Mouse (Mus musculus): ENCODE results near the gene Hist1h2bb. TPM values are rescaled to one million over a fixed set of nuclear protein-coding genes. Genes with fewer than 3 reads are reported as not detected.
"Not testable (repeated sequence)": the region's sequence is repeated elsewhere in the genome, so short reads cannot be mapped to it uniquely, and the experiment has no call there.

The Hist1h2bb gene
- total RNA-seq, 2 experiments from 2014 or later: 18.8 to 20.7 TPM

DNA sequence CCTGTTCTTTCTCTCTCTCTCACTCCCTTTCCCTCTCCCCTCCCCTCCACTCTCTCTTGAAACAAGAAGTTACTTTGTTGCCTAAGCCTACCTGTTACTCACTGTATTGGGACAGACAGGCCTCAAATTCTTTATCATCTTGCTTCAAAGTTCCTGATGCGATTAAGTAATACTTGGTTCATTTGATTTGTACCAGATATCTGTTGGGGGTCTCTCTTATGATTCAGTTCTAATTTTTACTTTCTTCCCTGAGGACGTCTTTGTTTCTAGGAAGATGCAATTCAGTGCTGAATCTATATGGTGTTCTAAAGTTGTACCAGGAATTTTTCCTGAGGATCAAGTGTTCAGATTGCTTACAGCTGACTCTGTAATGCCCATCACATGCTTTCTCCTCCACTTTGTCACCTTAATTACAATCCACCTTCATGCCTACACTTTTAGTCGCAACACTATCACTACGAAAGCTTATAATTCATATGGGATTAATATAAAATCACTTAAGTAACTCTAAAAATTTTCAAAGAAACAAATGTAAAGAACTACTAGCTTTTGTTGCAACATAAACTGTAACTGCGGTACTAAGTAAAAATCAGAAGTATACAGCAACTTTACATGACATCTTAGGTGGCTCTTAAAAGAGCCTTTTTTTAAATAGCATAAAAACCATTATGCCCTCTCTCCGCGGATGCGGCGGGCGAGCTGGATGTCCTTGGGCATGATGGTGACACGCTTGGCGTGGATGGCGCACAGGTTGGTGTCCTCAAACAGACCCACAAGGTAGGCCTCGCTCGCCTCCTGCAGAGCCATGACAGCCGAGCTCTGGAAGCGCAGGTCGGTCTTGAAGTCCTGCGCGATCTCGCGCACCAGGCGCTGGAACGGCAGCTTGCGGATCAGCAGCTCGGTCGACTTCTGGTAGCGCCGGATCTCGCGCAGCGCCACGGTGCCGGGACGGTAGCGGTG, 1.8 kb upstream of the Hist1h2bb start:
- intact Hi-C loops (cut with DNase I): loop anchor here (10.0 kb wide), 2 partner anchors 320 to 1700 kb away; partner anchors contain the start of genes Abt1, Hist1h2ag, Hist1h2bj and Hist1h4i
- no peak for DNase-seq (ENCODE audit: low spot score in 2 of 2)

DNA sequence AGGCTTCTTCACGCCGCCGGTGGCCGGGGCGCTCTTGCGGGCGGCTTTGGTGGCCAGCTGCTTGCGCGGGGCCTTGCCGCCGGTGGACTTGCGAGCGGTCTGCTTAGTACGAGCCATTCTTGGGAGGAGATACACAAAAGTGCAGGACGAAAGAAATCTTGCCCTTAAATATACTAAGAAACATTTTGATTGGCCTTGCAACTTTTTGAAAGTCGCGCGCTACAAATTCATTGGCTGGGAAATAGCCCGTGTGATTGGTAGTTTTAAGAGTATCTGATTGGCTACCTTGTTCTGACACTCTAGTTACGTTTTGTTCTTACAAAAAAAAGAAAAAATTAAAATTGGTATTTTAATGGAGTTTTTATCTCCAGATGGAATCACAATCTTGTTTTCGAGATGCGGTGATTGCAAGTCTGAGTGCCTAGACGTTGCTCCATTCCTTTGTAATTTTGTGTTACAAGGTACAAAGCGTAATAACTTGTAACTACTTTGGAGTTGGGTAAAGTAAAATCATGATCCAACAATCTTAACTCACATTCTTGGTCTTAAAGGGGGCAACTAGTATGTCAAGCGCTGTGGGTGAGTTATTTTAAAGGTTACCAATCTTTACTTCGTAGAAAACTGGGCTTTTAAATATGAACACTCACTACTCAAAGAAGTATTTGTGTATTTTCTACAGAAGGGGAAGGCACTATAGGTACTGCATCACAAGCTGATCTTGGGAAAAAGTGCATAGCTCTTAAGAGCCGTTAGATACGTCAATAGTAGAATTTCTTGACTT, 963 bp upstream of the Hist1h2bb start, which contains the start of gene Hist1h3c:
Gene Hist1h3c (minus strand): TSS at position 222 of the 781 bp plus-strand sequence.
- intact Hi-C loops (cut with DNase I): loop anchor here (10.0 kb wide), 2 partner anchors 321 to 1701 kb away; partner anchors contain the start of genes Abt1, Hist1h2ag, Hist1h2bj and Hist1h4i
- DNase-seq (ENCODE audit: low spot score in 2 of 2): peak; percentile 92 to 93

DNA sequence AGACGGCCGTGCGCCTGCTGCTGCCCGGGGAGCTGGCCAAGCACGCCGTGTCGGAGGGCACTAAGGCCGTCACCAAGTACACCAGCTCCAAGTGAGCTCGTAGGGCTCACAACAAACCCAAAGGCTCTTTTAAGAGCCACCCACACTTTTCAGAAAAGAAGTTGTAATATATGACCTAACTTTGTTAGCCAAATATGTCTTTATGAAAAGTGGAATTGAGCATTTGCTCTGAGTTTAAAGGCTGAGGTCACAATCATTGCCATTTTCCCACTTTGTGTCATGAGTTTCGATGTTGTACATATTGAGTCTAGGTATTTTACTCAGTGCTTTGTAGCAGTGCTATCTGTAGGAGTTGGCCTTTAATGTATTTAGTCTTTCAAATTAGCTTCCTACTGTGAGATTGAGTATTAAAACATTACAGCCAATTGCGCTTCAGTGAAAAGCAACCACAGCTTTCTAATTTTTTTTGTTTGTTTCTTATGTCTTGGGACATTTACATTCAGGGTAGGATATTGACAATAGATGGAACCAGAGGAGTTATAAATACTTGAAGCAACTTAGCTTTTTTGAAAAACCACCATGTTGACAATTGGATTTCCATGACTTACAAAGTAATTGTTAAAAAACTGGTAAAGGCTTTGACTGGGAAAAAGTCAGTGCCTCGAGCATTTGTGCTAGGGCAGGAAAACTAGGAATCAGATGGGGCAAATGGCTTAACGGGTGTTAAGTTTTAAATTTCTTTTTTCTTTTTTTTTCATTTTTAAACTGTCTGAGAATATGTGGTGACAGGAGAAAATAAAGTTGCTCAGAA, 752 bp downstream of the Hist1h2bb start:
- intact Hi-C loops (cut with DNase I): loop anchor here (10.0 kb wide), 2 partner anchors 322 to 1702 kb away; partner anchors contain the start of genes Abt1, Hist1h2ag, Hist1h2bj and Hist1h4i
- DNase-seq (ENCODE audit: low spot score in 2 of 2): no peak

DNA sequence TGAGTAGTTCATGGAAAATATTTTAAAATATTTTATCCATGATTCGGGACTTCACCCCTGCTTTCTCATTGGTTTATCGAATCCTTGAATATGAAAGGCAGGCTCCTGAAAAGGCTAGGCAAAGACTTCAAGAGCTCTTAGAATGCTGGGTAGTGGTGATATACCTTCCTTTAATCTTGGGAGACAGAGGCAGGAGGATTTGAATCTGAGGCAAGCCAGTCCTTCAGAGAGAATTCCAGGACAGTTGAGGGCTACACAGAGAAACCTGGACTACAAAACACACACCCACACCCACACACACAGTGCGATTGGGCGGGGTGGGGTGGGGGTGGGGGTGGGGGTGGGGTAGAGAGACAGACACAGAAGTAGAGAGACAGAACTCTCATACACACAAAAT, 1.4 kb downstream of the Hist1h2bb start:
- no peak for DNase-seq (ENCODE audit: low spot score in 2 of 2)
- intact Hi-C loops (cut with DNase I): loop anchor here (10.0 kb wide), 2 partner anchors 323 to 1703 kb away; partner anchors contain the start of genes Abt1, Hist1h2ag, Hist1h2bj and Hist1h4i

DNA sequence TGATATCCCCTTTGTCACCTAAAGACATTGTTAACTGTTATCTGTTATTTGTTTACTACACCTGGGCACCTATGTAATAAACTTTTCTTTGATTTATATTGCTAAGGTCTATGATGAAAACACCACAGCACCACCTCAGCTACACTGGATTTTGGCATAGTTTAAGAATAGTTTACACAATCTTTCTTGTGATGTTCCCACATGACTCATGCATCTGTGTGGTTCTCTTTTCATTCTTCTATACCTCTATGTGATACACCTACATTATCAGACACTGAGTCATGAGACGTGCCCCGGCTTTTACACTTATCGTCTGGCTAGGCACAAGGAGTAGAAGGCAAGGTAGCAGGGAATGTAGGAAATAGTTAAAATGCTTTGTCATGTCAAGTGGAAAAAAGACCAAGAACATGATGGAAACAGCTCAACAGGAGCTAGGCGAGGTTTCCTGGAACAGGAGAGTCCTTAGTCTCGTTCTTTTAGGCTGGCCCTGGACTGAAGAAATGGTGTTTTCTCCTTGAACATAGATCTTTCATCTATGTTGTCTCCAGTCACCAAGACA, 3.1 kb downstream of the Hist1h2bb start:
- DNase-seq (ENCODE audit: low spot score in 2 of 2): no peak
- intact Hi-C loops (cut with DNase I): loop anchor here (10.0 kb wide), 2 partner anchors 325 to 1705 kb away; partner anchors contain the start of genes Abt1, Hist1h2ag, Hist1h2bj and Hist1h4i

DNA sequence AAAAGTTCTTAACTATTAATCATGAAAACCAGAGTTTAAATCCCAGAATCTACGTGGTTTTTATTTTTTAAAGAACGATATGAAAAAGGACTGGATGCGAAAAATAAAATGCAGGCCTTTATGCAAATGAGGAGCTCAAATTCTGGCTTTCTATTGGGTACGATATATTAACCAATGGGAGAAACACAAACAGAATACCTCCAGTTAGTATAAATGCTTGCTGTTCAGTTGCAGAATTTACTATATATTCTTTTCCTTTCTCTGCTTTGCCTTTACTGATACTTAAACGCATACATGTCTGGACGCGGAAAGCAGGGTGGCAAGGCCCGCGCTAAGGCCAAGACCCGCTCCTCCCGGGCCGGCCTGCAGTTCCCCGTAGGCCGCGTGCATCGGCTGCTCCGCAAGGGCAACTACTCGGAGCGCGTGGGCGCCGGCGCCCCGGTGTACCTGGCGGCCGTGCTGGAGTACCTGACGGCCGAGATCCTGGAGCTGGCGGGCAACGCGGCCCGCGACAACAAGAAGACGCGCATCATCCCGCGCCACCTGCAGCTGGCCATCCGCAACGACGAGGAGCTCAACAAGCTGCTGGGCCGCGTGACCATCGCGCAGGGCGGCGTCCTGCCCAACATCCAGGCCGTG, 4.4 kb downstream of the Hist1h2bb start, which contains the start of gene Hist1h2ab:
Gene Hist1h2ab (plus strand): TSS at position 288 of the 639 bp plus-strand sequence.
- peak in 1 of 2 experiments; percentile 71 for DNase-seq (ENCODE audit: low spot score in 2 of 2)
- intact Hi-C loops (cut with DNase I): not testable (repeated sequence)

DNA sequence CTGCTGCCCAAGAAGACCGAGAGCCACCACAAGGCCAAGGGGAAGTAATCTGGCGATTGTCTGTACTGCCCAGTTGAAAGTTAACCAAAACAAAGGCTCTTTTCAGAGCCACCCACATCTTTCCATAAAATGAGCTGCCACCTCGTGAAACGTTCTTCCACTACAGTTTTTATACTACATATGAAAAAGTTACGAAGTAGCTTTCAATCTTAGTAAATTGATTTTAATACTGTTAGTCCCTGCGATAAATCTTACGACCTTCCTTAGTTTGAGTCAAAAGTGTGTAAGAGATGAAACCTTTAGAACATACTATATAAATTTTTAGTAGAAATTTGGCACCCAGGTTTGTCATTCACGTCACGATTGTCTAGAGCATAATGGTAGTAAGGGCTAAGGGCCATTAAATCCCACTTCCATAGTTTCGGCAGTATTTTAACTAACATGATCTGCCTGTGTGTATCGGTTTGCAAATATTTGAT, 5.0 kb downstream of the Hist1h2bb start:
- DNase-seq (ENCODE audit: low spot score in 2 of 2): no peak
- intact Hi-C loops (cut with DNase I): no loop called here

DNA sequence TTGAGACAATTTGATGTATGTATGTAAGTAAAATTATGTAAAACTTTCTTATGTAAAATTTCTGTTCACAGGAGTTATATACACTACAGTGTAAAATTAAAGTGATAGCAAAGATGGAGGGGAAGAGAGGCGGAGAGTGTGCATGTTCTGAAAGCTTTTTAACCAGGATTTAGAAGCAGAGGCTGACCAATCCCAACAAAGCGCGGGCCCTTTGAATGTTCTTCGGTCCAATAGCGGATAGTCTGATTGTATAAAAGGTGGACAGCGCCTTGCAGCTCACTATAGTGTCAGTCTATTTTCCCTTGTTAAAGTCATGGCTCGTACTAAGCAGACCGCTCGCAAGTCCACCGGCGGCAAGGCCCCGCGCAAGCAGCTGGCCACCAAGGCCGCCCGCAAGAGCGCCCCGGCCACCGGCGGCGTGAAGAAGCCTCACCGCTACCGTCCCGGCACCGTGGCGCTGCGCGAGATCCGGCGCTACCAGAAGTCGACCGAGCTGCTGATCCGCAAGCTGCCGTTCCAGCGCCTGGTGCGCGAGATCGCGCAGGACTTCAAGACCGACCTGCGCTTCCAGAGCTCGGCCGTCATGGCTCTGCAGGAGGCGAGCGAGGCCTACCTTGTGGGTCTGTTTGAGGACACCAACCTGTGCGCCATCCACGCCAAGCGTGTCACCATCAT, 5.7 kb downstream of the Hist1h2bb start, which contains the start of gene Hist1h3b:
Gene Hist1h3b (plus strand): TSS at position 201 of the 675 bp plus-strand sequence.
- peak; percentile 95 to 98 for DNase-seq (ENCODE audit: low spot score in 2 of 2)
- intact Hi-C loops (cut with DNase I): not testable (repeated sequence)

DNA sequence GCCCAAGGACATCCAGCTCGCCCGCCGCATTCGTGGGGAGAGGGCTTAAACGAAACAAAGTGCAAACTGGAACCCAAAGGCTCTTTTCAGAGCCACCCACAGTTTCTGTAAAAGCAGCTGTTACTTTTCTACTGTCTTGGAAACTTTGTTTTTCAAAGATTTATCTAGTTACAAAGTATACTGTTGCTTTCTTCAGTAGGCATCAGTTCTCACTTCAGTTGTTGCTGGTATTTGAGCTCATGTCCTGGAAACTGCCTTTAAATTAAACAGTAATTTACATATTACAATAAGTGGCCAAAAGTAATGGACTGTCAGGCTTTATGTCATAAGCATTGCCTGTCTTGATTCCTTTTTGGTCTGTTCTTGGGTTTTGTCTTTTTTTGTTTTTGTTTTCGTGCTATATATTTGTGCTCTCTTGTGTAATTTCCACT, 6.2 kb downstream of the Hist1h2bb start:
- no peak for DNase-seq (ENCODE audit: low spot score in 2 of 2)
- intact Hi-C loops (cut with DNase I): no loop called here

DNA sequence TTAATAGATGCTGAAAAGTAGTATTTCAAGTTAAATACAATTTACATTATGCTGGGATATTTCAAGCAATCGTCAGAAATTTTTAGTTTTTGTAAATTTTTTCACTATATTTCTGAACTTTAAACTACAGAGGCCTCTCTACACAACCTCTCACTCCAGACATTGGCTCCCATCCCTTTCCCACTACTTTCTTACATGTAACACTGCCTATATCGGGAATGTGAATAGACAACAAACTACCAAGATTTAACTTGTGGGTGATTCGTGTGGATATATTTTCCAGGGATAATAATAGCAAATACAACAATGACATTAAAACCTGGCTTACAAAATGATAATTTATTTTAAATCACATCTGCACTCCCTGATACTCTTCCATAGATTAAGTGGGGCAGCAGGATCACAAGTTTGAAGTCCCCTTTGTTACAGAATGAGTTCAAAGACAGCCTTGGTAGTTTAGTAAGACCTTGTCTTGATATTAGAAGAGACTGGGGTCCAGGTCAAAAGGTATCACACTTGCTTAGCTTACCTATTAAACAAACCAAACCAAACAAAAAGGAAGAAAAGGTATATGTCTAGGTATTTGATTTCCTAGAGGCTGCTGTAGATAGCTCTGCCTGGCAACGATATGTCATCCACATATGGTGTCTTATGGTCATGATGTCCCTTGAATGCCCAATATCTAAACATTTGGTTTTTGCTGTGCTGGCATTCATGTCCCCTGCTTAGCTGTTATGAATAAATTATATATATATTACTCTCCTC, 7.0 kb downstream of the Hist1h2bb start:
- intact Hi-C loops (cut with DNase I): no loop called here
- no peak for DNase-seq (ENCODE audit: low spot score in 2 of 2)

DNA sequence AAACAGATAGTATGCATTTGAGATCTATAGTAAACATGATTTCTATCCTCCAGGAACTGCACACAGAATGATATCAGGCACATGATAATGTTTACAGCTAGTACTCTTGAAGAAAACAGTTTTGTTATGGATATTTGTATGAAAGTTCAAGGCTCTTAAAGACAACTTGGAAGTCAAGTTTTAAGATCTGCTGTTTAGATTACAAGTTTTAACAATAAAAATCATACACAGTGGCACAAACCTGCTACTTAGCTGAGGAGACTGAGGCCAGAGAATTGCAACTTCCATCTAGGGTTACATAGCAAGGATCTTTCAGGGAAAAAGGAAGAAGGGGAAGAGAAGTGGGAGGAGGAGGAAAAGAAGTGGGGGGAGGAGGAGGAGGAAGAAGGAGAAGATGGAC, 8.5 kb downstream of the Hist1h2bb start:
- intact Hi-C loops (cut with DNase I): no loop called here
- no peak for DNase-seq (ENCODE audit: low spot score in 2 of 2)

DNA sequence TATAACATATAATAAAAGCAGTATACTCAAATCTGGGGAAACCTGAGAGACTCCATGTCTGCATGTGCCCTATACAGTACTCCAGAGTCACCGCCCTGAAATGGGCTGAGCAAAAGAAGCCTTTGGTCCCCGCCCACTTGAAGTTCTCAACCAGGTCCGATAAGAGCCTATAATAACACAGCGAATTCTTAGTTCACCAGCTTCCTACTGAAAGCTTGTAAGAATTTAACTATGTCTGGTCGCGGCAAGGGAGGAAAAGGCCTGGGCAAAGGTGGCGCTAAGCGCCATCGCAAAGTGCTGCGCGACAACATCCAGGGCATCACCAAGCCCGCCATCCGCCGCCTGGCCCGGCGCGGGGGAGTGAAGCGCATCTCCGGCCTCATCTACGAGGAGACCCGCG, 10.3 kb downstream of the Hist1h2bb start, which contains the start of gene Hist1h4b:
Gene Hist1h4b (plus strand): TSS at position 224 of the 400 bp plus-strand sequence.
- intact Hi-C loops (cut with DNase I): no loop called here

DNA sequence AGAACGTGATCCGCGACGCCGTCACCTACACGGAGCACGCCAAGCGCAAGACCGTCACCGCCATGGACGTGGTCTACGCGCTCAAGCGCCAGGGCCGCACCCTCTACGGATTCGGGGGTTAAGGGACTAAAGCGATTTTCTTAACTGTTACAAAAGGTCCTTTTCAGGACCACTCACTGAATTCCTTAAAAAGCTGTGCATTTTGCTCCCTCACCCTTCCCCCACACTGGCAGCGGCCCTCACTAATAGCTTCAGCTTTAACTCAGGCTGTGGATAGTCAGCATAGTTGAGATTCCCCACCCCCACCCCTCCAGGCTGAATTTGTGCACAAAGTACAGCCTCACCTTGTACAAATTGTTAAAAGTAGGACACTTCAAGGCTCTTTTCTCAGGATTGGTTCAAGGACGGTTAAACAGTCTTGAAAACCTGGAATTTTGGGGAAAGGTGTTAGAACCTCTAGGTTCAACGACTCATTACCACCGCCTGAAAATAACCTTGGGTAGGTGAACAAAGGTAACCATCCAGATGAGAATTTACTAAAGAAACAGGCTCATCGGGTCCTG, 10.8 kb downstream of the Hist1h2bb start:
- no peak for DNase-seq (ENCODE audit: low spot score in 2 of 2)
- intact Hi-C loops (cut with DNase I): no loop called here

More for the DNA sequence above, 10.3 kb downstream of the Hist1h2bb start, which contains the start of gene Hist1h4b:
- DNase-seq (ENCODE audit: low spot score in 2 of 2): peak; percentile 90

DNA sequence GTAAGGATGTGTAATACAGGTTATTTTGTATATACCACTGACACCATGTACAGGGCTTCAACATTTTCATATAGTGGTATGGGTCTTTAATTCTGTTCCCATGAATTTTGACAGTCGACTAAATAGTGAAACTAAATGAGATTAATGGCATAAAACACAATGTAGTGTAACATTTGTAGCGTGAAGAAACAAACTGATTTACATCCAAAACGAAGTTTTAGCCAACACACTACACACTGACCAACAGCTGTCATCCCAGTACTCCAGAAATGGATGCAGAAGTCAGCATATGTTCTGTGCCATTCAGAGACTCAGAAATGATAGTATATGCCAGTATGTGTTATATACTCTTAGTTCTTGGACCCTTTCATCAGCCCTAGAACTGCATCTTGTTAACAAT, 11.4 kb downstream of the Hist1h2bb start:
- intact Hi-C loops (cut with DNase I): no loop called here
- DNase-seq (ENCODE audit: low spot score in 2 of 2): no peak

DNA sequence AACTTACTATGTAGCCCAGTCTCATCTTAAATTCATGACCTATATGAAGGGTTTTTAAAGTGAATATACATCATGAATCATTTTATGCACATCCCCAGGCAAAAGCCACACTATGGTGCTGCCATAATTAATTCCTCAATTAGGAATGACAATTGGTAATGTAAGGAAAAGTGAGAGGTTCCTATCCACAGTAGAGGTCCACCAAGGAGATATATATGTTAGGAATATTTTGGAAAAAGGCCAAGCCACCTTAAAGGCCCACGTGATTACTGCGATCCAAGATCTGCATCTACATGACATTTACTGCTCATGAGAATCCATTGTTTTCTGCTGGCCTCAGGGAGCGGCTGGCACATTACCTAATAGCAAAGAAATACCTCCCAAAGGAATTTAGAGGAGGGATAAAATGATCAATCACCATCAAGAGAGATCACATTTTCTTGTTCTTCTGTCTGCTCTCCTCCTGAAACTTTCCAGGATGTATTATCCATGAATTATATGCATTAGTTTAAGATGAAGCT, 12.8 kb downstream of the Hist1h2bb start:
- intact Hi-C loops (cut with DNase I): no loop called here
- no peak for DNase-seq (ENCODE audit: low spot score in 2 of 2)

DNA sequence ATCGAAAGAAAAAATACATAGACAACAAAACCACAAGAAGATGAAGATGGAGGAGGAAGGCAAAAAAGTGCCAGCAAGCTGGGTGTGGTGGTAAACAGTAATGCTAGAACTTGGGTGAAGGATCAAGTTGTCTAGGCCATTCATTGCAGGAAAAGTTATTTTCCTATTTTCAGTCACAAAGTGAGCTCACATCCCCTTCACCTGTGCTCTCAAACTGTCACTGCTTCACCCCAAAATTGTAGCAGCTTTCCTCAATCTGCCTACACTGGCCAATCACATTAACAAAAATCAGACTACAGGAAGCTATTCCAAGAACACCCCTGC, 13.3 kb downstream of the Hist1h2bb start:
- intact Hi-C loops (cut with DNase I): no loop called here
- DNase-seq (ENCODE audit: low spot score in 2 of 2): no peak
